Mouse (Mus musculus) hindbrain, embryonic 12.5 days (tissue): ENCODE data around the gene A930018P22Rik. TPM values are rescaled to one million over a fixed set of nuclear protein-coding genes. Genes with fewer than 3 reads are reported as not detected.

Experiments used
- ATAC-seq: fragments of 200-750 bp; cut with Nextera tagmentation; 2 replicates; pipeline ENCODE4 v1.8.0; 2017; ENCODE audit warnings: moderate TSS enrichment; ENCODE audit not compliant: low FRiP score
- H3K27ac ChIP-seq: fragments of 300-500 bp; sonication (generic); 2 replicates; pipeline ENCODE4 v1.5.1; 2016; ENCODE audit warnings: mild to moderate bottlenecking
- H3K27me3 ChIP-seq: fragments of 300-500 bp; sonication (generic); 2 replicates; pipeline ENCODE4 v1.6.1; 2016; ENCODE audit warnings: mild to moderate bottlenecking
- H3K36me3 ChIP-seq: fragments of 300-500 bp; sonication (generic); 2 replicates; pipeline ENCODE4 v1.6.1; 2016; ENCODE audit warnings: mild to moderate bottlenecking
- H3K4me1 ChIP-seq: fragments of 300-500 bp; sonication (generic); 2 replicates; pipeline ENCODE4 v1.6.1; 2016
- H3K4me2 ChIP-seq: fragments of 300-500 bp; sonication (generic); replicated peaks from 2 replicates; pipeline ENCODE4 v1.6.1; 2016; ENCODE audit warnings: mild to moderate bottlenecking
- H3K4me3 ChIP-seq: fragments of 300-500 bp; sonication (generic); 2 replicates; pipeline ENCODE4 v1.5.1; 2016; ENCODE audit warnings: mild to moderate bottlenecking
- H3K9ac ChIP-seq: fragments of 300-500 bp; sonication (generic); 2 replicates; pipeline ENCODE4 v1.6.1; 2016; ENCODE audit warnings: mild to moderate bottlenecking, moderate library complexity
- H3K9me3 ChIP-seq: fragments of 300-500 bp; sonication (generic); replicated peaks from 2 replicates; pipeline ENCODE4 v1.6.1; 2016; ENCODE audit warnings: mild to moderate bottlenecking
- WGBS: fragments of 180-500 bp; shearing (Covaris S2); methylation state at CpG from one replicate; pipeline ENCODE4 v1.1.7; 2016; 5-methylcytosine and 5-hydroxymethylcytosine counted together
- polyA plus RNA-seq: library from polyadenylated mRNA; unstranded; fragments of >200 nt; fragmentation: Nextera tagmentation; extraction: Ambion mirVana; gene quantifications from 2 replicates; pipeline ENCODE4 v1.2.1, GENCODE M21; 2016

A930018P22Rik gene
- polyA plus RNA-seq, 1 experiment from 2014 or later: not detected

DNA sequence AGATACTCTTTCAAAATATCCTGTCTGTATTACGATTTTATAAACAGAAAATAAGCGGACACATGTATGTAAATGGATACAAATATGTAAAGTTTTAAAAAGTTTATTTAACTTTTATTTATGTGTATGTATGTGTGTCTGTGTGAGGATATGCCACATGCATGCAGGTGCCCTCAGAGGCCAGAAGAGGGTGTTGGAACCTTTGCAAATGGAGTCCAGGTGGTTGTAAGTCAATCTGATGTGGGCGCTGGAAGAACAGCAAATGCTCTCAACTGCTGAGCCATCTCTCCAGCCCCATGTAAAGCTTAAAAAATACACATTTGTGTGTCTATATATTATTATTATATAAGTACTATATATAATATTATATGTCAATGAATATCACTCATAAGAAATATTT lies 50.9 kb downstream of the A930018P22Rik start:
- 97% methylated on average over 3 of the region's 3 CpGs for WGBS
- no peaks in the 10 kb centered on the region for H3K36me3 ChIP-seq

More for the DNA sequence above, 50.9 kb downstream of the A930018P22Rik start:
- H3K4me3 ChIP-seq: no peak overlapping the region
- no peak overlapping the region for H3K27ac ChIP-seq
- no peak for ATAC-seq
- H3K27me3 ChIP-seq: no peaks in the 10 kb centered on the region; the same call in 1 of the 2 replicates
- H3K4me2 ChIP-seq: no peak overlapping the region
- H3K9ac ChIP-seq: no peak overlapping the region
- no peaks in the 10 kb centered on the region for H3K9me3 ChIP-seq
- peaks cover 19% of the 10 kb centered on the region for H3K4me1 ChIP-seq

Other genes starting within 250 kb of the A930018P22Rik start
- 25.6 and 27.2 TPM in 2 replicates for gene Lmo2, start 164.8 kb upstream of the A930018P22Rik start, polyA plus RNA-seq
- 59.7 and 60.4 TPM in 2 replicates for gene Fbxo3, start 95.0 kb upstream of the A930018P22Rik start, polyA plus RNA-seq
- 2.0 and 2.3 TPM in 2 replicates for gene 4931422A03Rik, start 94.4 kb upstream of the A930018P22Rik start, polyA plus RNA-seq
- not detected in 2 replicates for gene Gm10912, start 56.9 kb upstream of the A930018P22Rik start, polyA plus RNA-seq
- not detected in 2 replicates for gene Gm10799, start 54.2 kb upstream of the A930018P22Rik start, polyA plus RNA-seq
- gene Cd59b, start 52.9 kb upstream of the A930018P22Rik start, polyA plus RNA-seq: 2.5 and 3.2 TPM in 2 replicates
- 23.2 and 23.3 TPM in 2 replicates for gene Cd59a, start 27.0 kb upstream of the A930018P22Rik start, polyA plus RNA-seq